Mouse (Mus musculus): ENCODE measurements around the gene Mapt. TPM values are rescaled to one million over a fixed set of nuclear protein-coding genes. Genes with fewer than 3 reads are reported as not detected.
"Not testable (repeated sequence)": the region's sequence is repeated elsewhere in the genome, so short reads cannot be mapped to it uniquely, and the experiment has no call there.

The Mapt gene
- polyA plus RNA-seq, 1 experiment, result 1.0 TPM

DNA sequence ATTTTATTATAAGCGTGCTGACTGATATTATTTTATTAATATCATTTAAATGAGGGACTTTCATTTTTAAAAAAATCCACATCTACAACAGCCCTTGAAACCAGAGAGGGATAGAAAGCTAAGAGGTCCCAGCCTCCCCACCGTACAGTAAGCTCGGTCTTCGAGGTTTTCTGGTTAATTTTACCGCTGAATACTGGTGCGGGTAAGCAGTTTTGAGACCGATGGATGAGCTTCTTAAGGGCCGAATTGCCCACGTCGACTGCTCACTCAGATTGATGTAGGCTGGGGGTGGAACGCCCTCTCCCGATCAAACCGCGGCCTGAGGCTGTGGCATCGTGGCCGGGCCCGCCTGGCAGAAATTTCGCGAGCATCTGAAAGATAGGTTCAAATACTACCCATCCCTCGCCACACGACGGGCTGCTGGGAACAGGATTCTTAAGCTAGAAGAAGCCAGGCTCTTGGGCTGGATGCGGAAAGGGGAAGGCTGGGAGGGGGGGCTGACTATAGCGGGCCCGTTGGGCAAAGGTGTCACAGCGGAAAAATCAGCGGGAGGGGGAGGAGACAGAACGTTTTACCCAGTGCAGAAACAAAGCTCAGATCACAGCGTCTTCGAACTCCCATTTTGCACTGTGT lies 2.5 kb downstream of the Mapt start:
- no peak overlapping the region for H3K4me3 ChIP-seq (ENCODE audit: low read depth, low read length)
- 7% methylated on average over 30 of the region's 30 CpGs for WGBS

DNA sequence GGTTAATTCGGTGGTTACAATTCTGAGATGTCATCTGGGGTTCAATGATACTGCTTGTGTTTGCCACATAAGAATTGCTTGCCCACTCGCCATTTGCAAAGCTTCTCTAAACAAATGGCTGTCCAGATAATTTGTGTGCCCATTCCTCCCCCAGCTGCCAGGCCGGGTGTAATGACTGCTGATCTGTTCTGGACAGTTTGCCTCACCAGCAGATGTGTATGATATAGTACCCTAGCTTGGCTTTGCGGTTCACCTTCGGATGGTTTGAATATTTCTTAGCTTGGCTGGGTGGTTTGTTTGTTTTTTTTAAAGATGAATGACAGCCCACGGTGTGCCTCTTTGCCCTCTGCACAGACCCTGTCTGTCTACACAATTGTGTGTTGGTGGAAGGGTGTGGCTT lies 3.5 kb downstream of the Mapt start:
- 39% methylated on average over 6 of the region's 6 CpGs for WGBS
- no peak overlapping the region for H3K27ac ChIP-seq (ENCODE audit: insufficient read depth, low read depth, low read length)
- no peak overlapping the region for H3K4me3 ChIP-seq (ENCODE audit: low read depth, low read length)
- peaks cover 40% of the 10 kb centered on the region for H3K27me3 ChIP-seq (ENCODE audit: control insufficient read depth, insufficient read depth, low read length)
- TF ChIP-seq POLR2A (IDR thresholded peaks at IDR 0.05; ENCODE audit: low read depth, low read length) (no peak), CTCF (IDR thresholded peaks at IDR 0.05; ENCODE audit: extremely low read depth, insufficient read length, insufficient replicate concordance, low read depth, low read length) (no peak)
- H3K36me3 ChIP-seq (ENCODE audit: control insufficient read depth, insufficient read depth, low read length), result no peaks in the 10 kb centered on the region
- H3K4me1 ChIP-seq (ENCODE audit: control insufficient read depth, insufficient read depth, insufficient read length, low read length), result peaks cover 9% of the 10 kb centered on the region

More for the DNA sequence above, 2.5 kb downstream of the Mapt start:
- peaks cover 40% of the 10 kb centered on the region for H3K27me3 ChIP-seq (ENCODE audit: control insufficient read depth, insufficient read depth, low read length)
- H3K4me1 ChIP-seq (ENCODE audit: control insufficient read depth, insufficient read depth, insufficient read length, low read length), result peaks cover 9% of the 10 kb centered on the region
- no peaks in the 10 kb centered on the region for H3K36me3 ChIP-seq (ENCODE audit: control insufficient read depth, insufficient read depth, low read length)
- H3K27ac ChIP-seq (ENCODE audit: insufficient read depth, low read depth, low read length), result no peak overlapping the region
- TF ChIP-seq POLR2A (IDR thresholded peaks at IDR 0.05; ENCODE audit: low read depth, low read length) (no peak), CTCF (IDR thresholded peaks at IDR 0.05; ENCODE audit: extremely low read depth, insufficient read length, insufficient replicate concordance, low read depth, low read length) (no peak)

DNA sequence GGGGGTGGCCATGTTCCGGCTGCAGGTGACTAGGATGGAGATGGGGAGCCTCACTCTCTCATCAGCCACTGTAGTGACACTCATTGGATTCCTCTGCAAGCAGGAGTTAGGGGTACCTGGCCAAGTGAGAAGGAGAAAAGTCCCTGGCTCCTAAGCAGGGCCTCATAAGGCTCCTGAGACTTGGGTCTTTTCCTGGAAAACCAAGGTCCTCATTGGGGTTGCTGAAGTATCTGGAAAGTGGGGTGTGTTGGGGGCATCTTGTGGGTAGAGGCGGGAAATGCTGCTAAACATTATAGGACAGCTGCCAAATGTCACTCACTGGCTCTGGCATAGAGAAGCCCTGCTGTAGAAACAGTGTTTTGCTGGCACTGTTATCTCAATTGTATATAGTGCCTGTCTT lies 4.7 kb downstream of the Mapt start:
- no peak overlapping the region for H3K4me3 ChIP-seq (ENCODE audit: low read depth, low read length)
- peaks cover 40% of the 10 kb centered on the region for H3K27me3 ChIP-seq (ENCODE audit: control insufficient read depth, insufficient read depth, low read length)
- 67% methylated on average over 2 of the region's 2 CpGs for WGBS

DNA sequence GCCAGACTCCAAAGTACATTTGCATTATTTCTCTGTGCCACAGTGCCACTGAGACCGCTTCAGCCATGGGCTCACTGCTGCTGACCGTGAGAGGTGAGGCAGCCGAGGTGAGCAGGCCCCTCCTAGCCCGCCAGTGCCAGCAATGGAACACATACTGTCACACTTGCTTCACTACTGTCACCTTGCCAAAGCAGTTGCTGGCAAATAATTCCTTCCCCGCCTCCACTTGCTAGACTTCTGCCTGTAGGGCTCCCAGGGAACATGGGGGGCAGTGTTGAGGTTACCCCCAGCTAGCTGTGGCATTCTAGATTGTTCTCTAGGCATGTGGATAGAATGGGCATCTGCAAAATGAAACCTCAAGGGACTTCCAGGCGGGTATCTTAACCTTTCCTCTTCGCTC lies 6.0 kb downstream of the Mapt start:
- no peak overlapping the region for H3K4me3 ChIP-seq (ENCODE audit: low read depth, low read length)
- H3K27ac ChIP-seq (ENCODE audit: insufficient read depth, low read depth, low read length), result no peak overlapping the region
- 50% methylated on average over 7 of the region's 7 CpGs for WGBS
- H3K27me3 ChIP-seq (ENCODE audit: control insufficient read depth, insufficient read depth, low read length), result peaks cover 33% of the 10 kb centered on the region
- 0 out of 2 replicates have a peak, but pooled peaks cover 2% of the 10 kb centered on the region for H3K4me1 ChIP-seq (ENCODE audit: control insufficient read depth, insufficient read depth, insufficient read length, low read length)
- H3K36me3 ChIP-seq (ENCODE audit: control insufficient read depth, insufficient read depth, low read length), result no peaks in the 10 kb centered on the region
- no peak for TF ChIP-seq POLR2A (IDR thresholded peaks at IDR 0.05; ENCODE audit: low read depth, low read length)
- TF ChIP-seq CTCF (IDR thresholded peaks at IDR 0.05; ENCODE audit: extremely low read depth, insufficient read length, insufficient replicate concordance, low read depth, low read length), result no peak

More for the DNA sequence above, 4.7 kb downstream of the Mapt start:
- Histone ChIP-seq H3K27ac (ENCODE audit: insufficient read depth, low read depth, low read length) (no peak overlapping the region), H3K4me1 (ENCODE audit: control insufficient read depth, insufficient read depth, insufficient read length, low read length) (peaks cover 9% of the 10 kb centered on the region), H3K36me3 (ENCODE audit: control insufficient read depth, insufficient read depth, low read length) (no peaks in the 10 kb centered on the region)
- TF ChIP-seq CTCF (IDR thresholded peaks at IDR 0.05; ENCODE audit: extremely low read depth, insufficient read length, insufficient replicate concordance, low read depth, low read length), result no peak
- TF ChIP-seq POLR2A (IDR thresholded peaks at IDR 0.05; ENCODE audit: low read depth, low read length), result no peak

DNA sequence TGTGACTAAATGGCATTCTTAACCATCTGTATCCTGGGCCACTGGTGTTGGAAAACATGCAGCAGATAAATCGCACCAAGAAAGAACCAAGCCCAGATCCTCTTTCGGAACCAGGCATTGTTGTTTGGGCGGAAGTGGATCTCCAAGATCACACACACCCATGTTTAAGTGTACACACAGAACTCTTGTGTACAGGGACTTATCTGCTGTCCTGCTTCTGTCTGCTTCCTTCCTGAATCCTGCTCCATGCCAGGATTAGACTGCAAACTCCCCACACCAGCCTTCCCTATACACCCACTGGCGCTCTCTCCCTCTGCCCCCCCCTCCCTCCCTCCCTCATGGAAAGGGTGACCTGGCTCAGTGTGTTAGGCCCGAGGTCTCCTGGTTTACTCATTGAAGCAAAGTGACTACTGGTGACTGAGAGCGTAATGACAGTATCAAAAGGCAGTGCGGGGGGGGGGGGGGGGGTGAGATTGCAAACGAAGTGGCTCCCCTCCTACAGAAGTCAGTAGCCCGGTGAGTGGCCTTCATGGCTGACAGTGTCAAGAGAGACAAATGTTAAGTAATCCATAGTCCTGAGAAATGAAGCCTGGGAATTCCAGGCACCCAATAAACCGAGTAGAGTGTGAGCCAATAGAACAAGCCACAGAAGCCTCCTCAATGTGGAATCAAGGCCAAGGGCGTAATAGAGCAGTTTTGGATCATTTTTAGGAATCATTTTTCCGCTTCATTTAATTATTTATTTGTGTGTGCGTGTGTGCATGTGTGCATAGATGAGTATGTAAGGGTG lies 7.0 kb downstream of the Mapt start:
- no peaks in the 10 kb centered on the region for H3K36me3 ChIP-seq (ENCODE audit: control insufficient read depth, insufficient read depth, low read length)
- TF ChIP-seq POLR2A (IDR thresholded peaks at IDR 0.05; ENCODE audit: low read depth, low read length) (no peak), CTCF (IDR thresholded peaks at IDR 0.05; ENCODE audit: extremely low read depth, insufficient read length, insufficient replicate concordance, low read depth, low read length) (no peak)
- WGBS, result 62% methylated on average over 13 of the region's 13 CpGs
- no peak overlapping the region for H3K27ac ChIP-seq (ENCODE audit: insufficient read depth, low read depth, low read length)
- no peak overlapping the region for H3K4me3 ChIP-seq (ENCODE audit: low read depth, low read length)
- H3K4me1 ChIP-seq (ENCODE audit: control insufficient read depth, insufficient read depth, insufficient read length, low read length), result no peaks in the 10 kb centered on the region
- peaks cover 24% of the 10 kb centered on the region for H3K27me3 ChIP-seq (ENCODE audit: control insufficient read depth, insufficient read depth, low read length)

DNA sequence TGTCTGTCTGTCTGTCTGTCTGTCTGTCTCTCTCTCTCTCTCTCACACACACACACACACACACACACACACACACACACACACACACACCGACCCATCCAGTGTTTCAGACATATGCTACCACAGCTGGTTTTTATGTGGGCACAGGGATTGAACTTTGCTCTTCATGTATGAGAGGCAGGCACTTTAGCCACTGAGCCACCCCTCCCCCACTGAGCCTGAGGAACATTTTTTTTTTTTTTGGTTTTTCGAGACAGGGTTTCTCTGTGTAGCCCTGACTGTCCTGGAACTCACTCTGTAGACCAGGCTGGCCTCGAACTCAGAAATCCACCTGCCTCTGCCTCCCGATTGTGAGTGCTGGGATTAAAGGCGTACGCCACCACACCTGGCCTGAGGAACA lies 14.3 kb downstream of the Mapt start:
- WGBS, result 63% methylated on average over 6 of the region's 6 CpGs

DNA sequence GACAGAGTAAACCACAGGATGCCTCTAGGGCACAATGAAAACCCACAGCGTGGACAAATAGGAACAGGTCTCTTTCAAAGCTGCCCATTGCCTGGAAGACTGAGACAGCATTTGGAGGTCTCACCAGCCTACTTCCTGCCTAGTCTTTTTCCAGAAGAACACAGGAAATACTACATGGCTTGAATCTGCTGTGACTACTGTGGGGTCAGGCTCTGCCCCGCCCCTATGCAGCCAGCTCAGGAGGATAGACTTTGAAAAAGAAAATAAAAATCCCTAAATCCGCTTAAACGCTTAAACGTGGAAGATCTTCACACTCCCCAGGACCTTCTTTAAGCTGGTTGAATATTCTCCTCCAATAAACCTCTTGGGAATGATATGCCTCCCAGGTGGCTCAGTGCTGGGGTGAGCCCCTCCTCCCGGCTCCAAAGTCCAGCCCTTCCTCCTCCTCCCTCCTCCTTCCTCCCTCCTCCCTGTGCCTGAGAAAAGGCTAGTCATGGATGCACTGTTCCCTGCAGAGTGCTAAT lies 15.0 kb downstream of the Mapt start:
- Histone ChIP-seq H3K4me3 (ENCODE audit: low read depth, low read length) (no peak overlapping the region), H3K4me1 (ENCODE audit: control insufficient read depth, insufficient read depth, insufficient read length, low read length) (no peaks in the 10 kb centered on the region), H3K36me3 (ENCODE audit: control insufficient read depth, insufficient read depth, low read length) (no peaks in the 10 kb centered on the region), H3K27ac (ENCODE audit: insufficient read depth, low read depth, low read length) (no peak overlapping the region), H3K27me3 (ENCODE audit: control insufficient read depth, insufficient read depth, low read length) (no peaks in the 10 kb centered on the region)
- 4% methylated on average over 6 of the region's 6 CpGs for WGBS
- TF ChIP-seq CTCF (IDR thresholded peaks at IDR 0.05; ENCODE audit: extremely low read depth, insufficient read length, insufficient replicate concordance, low read depth, low read length), result 0 out of 2 replicates have a peak, but pooled peaks have one; percentile 4
- no peak for TF ChIP-seq POLR2A (IDR thresholded peaks at IDR 0.05; ENCODE audit: low read depth, low read length)

More for the DNA sequence above, 14.3 kb downstream of the Mapt start:
- not testable (repeated sequence) for H3K36me3 ChIP-seq (ENCODE audit: control insufficient read depth, insufficient read depth, low read length); H3K27me3 ChIP-seq (ENCODE audit: control insufficient read depth, insufficient read depth, low read length); H3K4me3 ChIP-seq (ENCODE audit: low read depth, low read length); H3K27ac ChIP-seq (ENCODE audit: insufficient read depth, low read depth, low read length); H3K4me1 ChIP-seq (ENCODE audit: control insufficient read depth, insufficient read depth, insufficient read length, low read length)
